Mouse (Mus musculus) embryonic fibroblast, embryonic 13.5 days (primary cell): ENCODE measurements at regions not wholly inside any gene's neighbourhood (a gene's known extent, or its start where the extent isn't known, plus 50 kb on each side); places are given as distances from the start of the nearest gene placed in this dataset.

Source experiments
- H3K27ac ChIP-seq: 2 replicates; pipeline ENCODE4 v1.5.1; 2012; ENCODE audit warnings: low read length, control low read depth, inconsistent platforms; ENCODE audit not compliant: insufficient read depth
- H3K4me1 ChIP-seq: 2 replicates; pipeline ENCODE4 v1.6.1; 2011; ENCODE audit warnings: low read length; ENCODE audit not compliant: control insufficient read depth, insufficient read depth
- H3K4me3 ChIP-seq: 2 replicates; pipeline ENCODE4 v1.5.1; 2011; ENCODE audit warnings: mild to moderate bottlenecking, control low read depth, low read length; ENCODE audit not compliant: insufficient read depth
- CTCF ChIP-seq: IDR thresholded peaks from 2 replicates; pipeline ENCODE4 v1.5.1; 2011; ENCODE audit warnings: mild to moderate bottlenecking, control low read depth, low read length, moderate library complexity, borderline replicate concordance; ENCODE audit not compliant: insufficient read depth
- POLR2A ChIP-seq: IDR thresholded peaks from 2 replicates; pipeline ENCODE4 v1.6.1; 2011; ENCODE audit warnings: low read depth, mild to moderate bottlenecking, control low read depth, low read length, moderate library complexity

DNA sequence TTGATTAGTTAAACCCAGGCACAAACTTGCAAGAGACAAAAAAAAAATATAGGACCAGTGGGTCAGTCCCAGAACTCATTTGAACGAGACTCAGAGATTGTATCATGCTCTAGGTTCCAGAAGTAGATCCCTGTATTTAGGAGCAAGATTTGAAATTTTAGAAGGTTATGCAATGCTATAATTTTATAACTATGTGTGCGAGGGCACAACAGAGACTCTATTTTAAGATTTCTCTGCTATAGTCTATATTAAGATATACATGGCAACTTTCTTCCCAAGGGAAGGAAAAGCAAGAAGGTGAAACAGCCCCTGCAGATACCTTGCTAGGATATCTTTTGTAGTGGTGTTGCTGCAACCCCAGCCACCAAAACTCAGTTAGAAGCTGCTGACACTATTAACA is 55.7 kb downstream of the Otor start:
- H3K4me3 ChIP-seq = no peak overlapping the region
- H3K4me1 ChIP-seq = no peaks in the 10 kb centered on the region
- no peak for TF ChIP-seq CTCF
- no peak for TF ChIP-seq POLR2A
- no peak overlapping the region for H3K27ac ChIP-seq

- no peaks in the 10 kb centered on the region for H3K4me1 ChIP-seq
Observed at GRCm38 (mm10) chr2:143149189-143149588, 70.9 kb downstream of the Otor start.

DNA sequence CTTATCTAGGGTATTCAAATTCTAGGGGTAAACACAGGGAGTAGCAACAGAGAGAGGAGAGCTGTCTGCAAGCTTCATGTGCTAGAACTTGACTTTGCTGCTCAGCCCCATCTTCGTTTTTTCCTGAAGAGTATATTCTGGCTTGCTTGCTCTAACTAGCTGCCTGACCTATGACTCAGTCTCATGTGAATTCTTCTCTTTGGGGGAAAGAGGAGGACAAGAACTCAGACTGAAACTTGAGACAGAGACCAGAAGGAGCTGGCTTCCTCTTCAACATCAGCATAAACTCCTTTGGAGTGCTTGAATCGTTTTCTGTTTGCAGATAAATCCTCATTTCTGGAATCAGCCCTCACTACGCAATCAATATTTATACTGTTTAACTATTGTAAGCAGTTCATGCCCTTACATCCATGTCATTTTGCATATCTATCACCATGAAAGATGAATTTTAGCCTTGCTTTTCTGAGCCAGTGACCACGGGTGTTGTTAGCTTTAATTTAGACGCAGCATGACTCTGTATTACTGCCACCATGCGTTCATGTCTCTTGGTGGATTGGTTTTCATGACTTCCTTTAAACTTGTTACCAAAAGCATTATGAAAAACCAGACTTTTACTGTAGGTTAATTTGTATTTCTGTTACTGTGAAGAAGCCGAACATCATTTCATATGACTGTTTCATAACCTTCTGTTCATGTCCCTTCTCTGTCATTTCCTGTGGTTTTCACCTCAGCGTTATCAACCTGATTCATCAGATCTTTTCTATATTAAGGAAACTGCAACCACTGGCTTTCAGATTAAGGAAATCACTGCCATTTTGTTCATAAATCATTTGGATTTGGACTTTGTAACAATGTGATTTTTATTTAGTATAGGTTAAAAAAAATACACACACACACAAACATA is 86.1 kb downstream of the Otor start:
- no peak overlapping the region for H3K4me3 ChIP-seq

More at GRCm38 (mm10) chr2:143149189-143149588, 70.9 kb downstream of the Otor start:
- TF ChIP-seq POLR2A (no peak), CTCF (no peak)
- Histone ChIP-seq H3K4me3 (no peak overlapping the region), H3K27ac (no peak overlapping the region)

GRCm38 (mm10) chr2:143166771-143167170 is 88.5 kb downstream of the Otor start:
- no peak for TF ChIP-seq POLR2A
- no peak for TF ChIP-seq CTCF
- no peak overlapping the region for H3K4me3 ChIP-seq
- peaks cover 2% of the 10 kb centered on the region; the same call in 1 of the 2 replicates for H3K4me1 ChIP-seq
- no peak overlapping the region for H3K27ac ChIP-seq

More for the DNA sequence above, 86.1 kb downstream of the Otor start:
- TF ChIP-seq POLR2A = no peak
- no peak for TF ChIP-seq CTCF
- H3K4me1 ChIP-seq = peaks cover 2% of the 10 kb centered on the region; the same call in 1 of the 2 replicates
- H3K27ac ChIP-seq = peak overlapping the region; percentile 93

DNA sequence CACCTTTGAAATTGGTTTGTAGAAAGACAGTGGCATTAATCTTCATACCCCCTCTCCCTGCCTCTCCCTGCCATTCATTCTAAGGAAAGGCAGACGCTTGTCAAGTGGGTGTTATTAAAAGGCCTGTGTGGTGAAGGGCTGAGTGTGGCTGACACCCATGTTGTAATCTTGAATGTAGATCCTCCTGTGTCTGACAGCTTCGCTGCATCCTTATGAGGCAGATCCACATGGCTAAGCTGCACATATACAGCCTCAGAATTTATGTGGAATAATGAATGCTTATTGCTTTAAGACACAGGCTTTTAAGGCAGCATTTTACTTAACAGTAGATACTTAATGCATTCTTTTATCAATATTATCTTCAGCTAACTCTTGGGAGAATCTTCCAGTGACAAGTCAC is 92.4 kb downstream of the Otor start:
- Histone ChIP-seq H3K4me1 (no peaks in the 10 kb centered on the region), H3K27ac (no peak overlapping the region), H3K4me3 (no peak overlapping the region)
- TF ChIP-seq CTCF (no peak), POLR2A (no peak)

DNA sequence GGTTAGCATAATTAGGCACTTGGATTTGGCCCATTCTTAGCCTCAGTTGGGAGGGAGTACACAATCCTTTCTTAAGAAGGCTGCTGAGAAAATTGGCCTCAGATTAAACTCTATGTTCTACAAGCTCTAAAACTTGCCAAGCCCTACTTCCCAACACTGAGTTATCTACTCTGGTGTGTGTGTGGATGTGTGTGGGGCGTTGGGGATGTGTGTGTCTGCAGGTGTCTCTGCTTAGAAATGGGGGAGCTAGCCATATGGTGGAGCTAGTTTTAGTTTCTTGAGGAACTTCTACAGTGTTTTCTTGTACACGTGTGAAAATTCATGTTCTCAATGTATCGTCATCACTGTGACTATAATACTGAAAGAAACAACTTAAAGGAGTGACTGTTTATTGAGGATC is 106.3 kb downstream of the Otor start:
- Histone ChIP-seq H3K4me1 (no peaks in the 10 kb centered on the region), H3K27ac (no peak overlapping the region), H3K4me3 (no peak overlapping the region)
- TF ChIP-seq CTCF = no peak
- TF ChIP-seq POLR2A = no peak

DNA sequence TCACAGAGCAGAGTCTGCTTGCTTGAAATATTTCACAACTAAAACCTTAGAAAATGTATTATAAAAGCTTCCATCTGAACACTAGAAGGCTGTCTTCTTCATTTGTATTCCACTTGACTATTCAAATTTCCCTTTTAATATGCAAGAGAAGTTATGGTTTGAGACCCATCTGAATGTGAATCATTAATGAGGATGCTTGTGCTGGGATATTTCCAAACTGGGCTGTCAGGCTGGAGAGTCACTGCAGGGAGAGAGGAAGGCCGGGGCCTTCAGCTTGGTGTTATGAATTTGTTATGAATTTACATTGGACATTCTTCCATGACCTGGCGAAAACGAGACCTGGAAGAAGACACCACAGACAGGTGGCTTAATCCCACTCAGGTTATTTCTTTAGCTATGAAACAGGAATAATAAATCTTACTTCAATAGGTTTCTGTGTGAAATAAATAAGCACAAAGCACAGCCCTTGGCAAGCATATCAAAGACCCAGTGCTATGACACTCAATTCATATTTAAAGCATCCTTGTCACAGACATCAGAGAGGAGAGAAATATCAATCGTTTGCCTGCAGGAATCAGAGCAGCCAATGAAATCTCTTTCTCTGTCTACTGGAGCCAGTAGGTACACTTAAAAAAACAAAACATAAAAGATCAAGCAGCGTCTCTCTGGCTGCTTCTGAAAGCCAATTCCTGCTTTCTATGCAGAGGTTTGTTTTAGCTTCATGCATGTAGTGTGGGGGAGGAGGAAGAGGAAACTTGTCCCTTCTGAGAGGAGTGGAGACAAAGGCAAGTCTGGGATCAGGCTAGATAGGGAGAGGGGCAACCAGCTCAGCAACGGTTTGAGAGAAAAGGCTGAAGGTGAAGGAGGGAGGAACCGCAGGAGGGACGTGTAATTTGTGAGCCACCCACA is 114.2 kb downstream of the Otor start:
- Histone ChIP-seq H3K4me1 (no peaks in the 10 kb centered on the region), H3K27ac (no peak overlapping the region), H3K4me3 (no peak overlapping the region)
- TF ChIP-seq POLR2A (no peak), CTCF (no peak)

DNA sequence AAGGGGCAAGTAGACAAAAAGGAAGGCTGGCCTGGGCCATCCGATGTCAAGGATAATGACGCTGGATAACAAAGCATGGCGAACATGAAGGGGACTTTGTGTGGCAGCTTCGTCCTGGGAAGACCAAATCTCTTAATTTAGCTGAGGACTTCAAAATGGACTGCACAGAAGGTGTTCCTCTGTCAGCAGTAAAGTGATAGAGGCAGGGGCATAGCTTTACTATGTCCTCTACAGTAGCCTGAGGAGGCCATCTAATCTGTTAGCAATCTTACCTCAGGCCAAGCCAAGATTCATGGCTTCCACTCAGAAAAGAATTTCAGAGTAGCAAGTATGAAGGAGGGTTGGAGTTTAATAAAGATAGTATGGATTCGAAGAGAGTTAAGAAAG is 114.9 kb downstream of the Otor start:
- Histone ChIP-seq H3K27ac (no peak overlapping the region), H3K4me3 (no peak overlapping the region), H3K4me1 (no peaks in the 10 kb centered on the region)
- TF ChIP-seq CTCF (no peak), POLR2A (no peak)

- TF ChIP-seq POLR2A = no peak
- no peak for TF ChIP-seq CTCF
- Histone ChIP-seq H3K27ac (no peak overlapping the region), H3K4me3 (no peak overlapping the region), H3K4me1 (no peaks in the 10 kb centered on the region)
Observed at GRCm38 (mm10) chr2:143199583-143200249, 121.4 kb downstream of the Otor start.
